Mouse (Mus musculus) CD4-positive, CD25-positive, alpha-beta regulatory T cell (primary cell): ENCODE results near the gene Cks2. TPM values are rescaled to one million over a fixed set of nuclear protein-coding genes. Genes with fewer than 3 reads are reported as not detected.

Experiments used
- polyA plus RNA-seq: library from polyadenylated mRNA; unstranded; fragments of 100-300 nt; shearing (Covaris generic); gene quantifications from one replicate; pipeline ENCODE4 v1.2.1, GENCODE M21; 2017

Gene Cks2
- 28.8 TPM for polyA plus RNA-seq

GRCm38 (mm10) chr13:51644829-51645789 lies at the start of gene Cks2:
Gene Cks2 (plus strand): TSS chr13:51645232.

GRCm38 (mm10) chr13:51651408-51652064 lies 6.5 kb downstream of the Cks2 start, which contains the start of gene Secisbp2:
Gene Secisbp2 (plus strand): TSS chr13:51651697.

Other genes with a start within 250 kb of the Cks2 start
- gene S1pr3, start 236.6 kb upstream of the Cks2 start, polyA plus RNA-seq = 0.16 TPM
- gene Shc3, start 75.8 kb upstream of the Cks2 start, polyA plus RNA-seq = 0.07 TPM
- 41.5 TPM for gene Secisbp2, start 6.5 kb downstream of the Cks2 start, polyA plus RNA-seq
- 240 TPM for gene Sema4d, start 148.5 kb downstream of the Cks2 start, polyA plus RNA-seq
- gene Gadd45g, start 201.4 kb downstream of the Cks2 start, polyA plus RNA-seq = 37.8 TPM